Comparison of ENCODE assay signal across 11 mouse cellular contexts in genomic region chr2:22739369-22739768, GRCm38 (mm10). TPM values are rescaled to one million over a fixed set of nuclear protein-coding genes. Genes with fewer than 3 reads are reported as not detected.
DNase-seq lines count a peak whose midpoint lies in the region; ATAC-seq and TF ChIP-seq lines count a peak whose summit lies in the region.
"Had no signal": no experiment of that assay in that cellular context is flagged by ENCODE, and none has a peak within 500 bp of the region (broad histone marks: within the 10 kb centered on the region; RNA-seq: fewer than 3 reads in every experiment).

No protein-coding gene starts in this region.

- no peak for TF ChIP-seq CTCF in liver, adult 2 months (IDR thresholded peaks at IDR 0.05; ENCODE audit: low read depth, low read length)

- H3K36me3 ChIP-seq in liver, adult 2 months (ENCODE audit: control insufficient read depth, insufficient read depth, low read length), result no peaks in the 10 kb centered on the region
- no peaks in the 10 kb centered on the region for H3K36me3 ChIP-seq in liver, embryonic 12.5 days
- H3K36me3 ChIP-seq: liver, embryonic 13.5 days had no signal

- no peaks in the 10 kb centered on the region for H3K9me3 ChIP-seq in liver, embryonic 12.5 days (replicated peaks)
- H3K9me3 ChIP-seq: liver, embryonic 13.5 days had no signal

- no peak overlapping the region for H3K27ac ChIP-seq in liver, adult 2 months (replicated peaks; ENCODE audit: insufficient read depth, low read depth, low read length)
- H3K27ac ChIP-seq in liver, embryonic 12.5 days, result no peak overlapping the region
- H3K27ac ChIP-seq: liver, embryonic 13.5 days had no signal

- H3K79me2 ChIP-seq in liver, adult 2 months (ENCODE audit: control insufficient read depth, insufficient read depth, low read length), result no peaks in the 10 kb centered on the region

- H3K4me1 ChIP-seq in liver, adult 2 months (ENCODE audit: control insufficient read depth, insufficient read depth, low read length), result 0 out of 2 replicates have a peak, but pooled peaks cover 2% of the 10 kb centered on the region
- no peaks in the 10 kb centered on the region; the same call in none of the 2 replicates for H3K4me1 ChIP-seq in liver, embryonic 12.5 days
- H3K4me1 ChIP-seq: liver, embryonic 13.5 days had no signal

- no peak for TF ChIP-seq POLR2A in liver, adult 2 months (IDR thresholded peaks at IDR 0.05; ENCODE audit: extremely low read depth, insufficient read depth, low read length)

- no peak overlapping the region for H3K4me3 ChIP-seq in liver, adult 2 months (ENCODE audit: insufficient read depth, low read depth, low read length)
- no peak overlapping the region for H3K4me3 ChIP-seq in liver, embryonic 12.5 days
- H3K4me3 ChIP-seq: liver, embryonic 13.5 days had no signal

- H3K27me3 ChIP-seq in liver, adult 2 months (ENCODE audit: control insufficient read depth, insufficient read depth, low read length), result no peaks in the 10 kb centered on the region
- H3K27me3 ChIP-seq in liver, embryonic 12.5 days (replicated peaks), result no peaks in the 10 kb centered on the region; the same call in 1 of the 2 replicates
- H3K27me3 ChIP-seq: liver, embryonic 13.5 days had no signal

- ATAC-seq in liver, embryonic 12.5 days, result no peak
- ATAC-seq in monocyte, adult 5-6 weeks (replicated peaks; ENCODE audit: insufficient number of reproducible peaks, low FRiP score, low TSS enrichment, poor library complexity, severe bottlenecking), result no peak
- ATAC-seq: activated CD4-positive, CD25-positive, alpha-beta regulatory T cell, adult 4 months had no signal

- DNase-seq in liver, adult 2 months (ENCODE audit: extremely low read depth, low read depth, low spot score), result peak; percentile 35
- peak; percentile 54 for DNase-seq in MN1 (ENCODE audit: low spot score)
- DNase-seq in c-Kit-positive CD71-positive TER-119-positive erythroid progenitor cells, embryonic 14.5 days (ENCODE audit: low spot score), result peak; percentile 39
- peak; percentile 44 for DNase-seq in retina, embryonic 14.5 days (ENCODE audit: low spot score)
- DNase-seq in right cerebral cortex, adult 2 months (ENCODE audit: low spot score in 2 of 2), result no peak
- DNase-seq in gastrocnemius, adult 18-20 months (ENCODE audit: low spot score), result no peak
- DNase-seq: liver, embryonic 13.5 days; thymus, postnatal 36 days had no signal

- H3K9ac ChIP-seq in liver, adult 2 months (ENCODE audit: low read depth, low read length), result no peak overlapping the region
- no peak overlapping the region for H3K9ac ChIP-seq in liver, embryonic 12.5 days
- H3K9ac ChIP-seq: liver, embryonic 13.5 days had no signal

- H3K4me2 ChIP-seq in liver, embryonic 12.5 days, result no peak overlapping the region
- H3K4me2 ChIP-seq: liver, embryonic 13.5 days had no signal

- WGBS in liver, adult 2 months, result 50% methylated on average over 1 of the region's 1 CpGs
- WGBS in liver, embryonic 12.5 days (ENCODE audit: insufficient replicate concordance), result 38% methylated on average over 1 of the region's 1 CpGs

RNA-seq across cellular contexts. Expression of gene Apbb1ip, which starts 34.5 kb away (rescaled TPM):
- 0.65 and 0.87 TPM in 2 replicates for total RNA-seq in liver, adult 2 months (2014; rRNA removed)
- 0.44 and 0.64 TPM in 2 replicates for polyA plus RNA-seq in liver, adult 2 months (2012; rRNA removed)
- 9.0 and 10.1 TPM in 2 replicates for polyA plus RNA-seq in liver, embryonic 12.5 days (2016; fragmentation: Nextera tagmentation; extraction: Ambion mirVana)
- total RNA-seq in monocyte, adult 5-6 weeks (2017), result 58.1 to 181 TPM (median 70.4 TPM) in 3 replicates
- 1 to 10 TPM; 1.3 to 2.0 TPM for total RNA-seq in gastrocnemius, adult 18-20 months (2021)

Comparison
In these comparisons a context has a peak if more than half of its experiments do, and no peak if none do; other contexts are left out.
1. DNase-seq: peak in liver, adult 2 months (single experiment), MN1 (single experiment), c-Kit-positive CD71-positive TER-119-positive erythroid progenitor cells, embryonic 14.5 days (single experiment) and retina, embryonic 14.5 days (single experiment); none in right cerebral cortex, adult 2 months (0 of 2) and gastrocnemius, adult 18-20 months (single experiment).
2. RNA of gene Apbb1ip, which starts 34.5 kb away (total RNA-seq): 58.1 to 181 TPM in monocyte, adult 5-6 weeks; 1.3 to 2.0 TPM in gastrocnemius, adult 18-20 months and 0.65 to 0.87 TPM in liver, adult 2 months; every median in the first group is over 10 times any median in the second.